Mouse (Mus musculus) kidney, adult 2 months (tissue): ENCODE measurements around the gene Hist2h4.

Experiments used
- CTCF ChIP-seq: fragments of 200-500 bp; conservative IDR thresholded peaks from 2 replicates; pipeline ENCODE4 v1.5.1; 2011; ENCODE audit warnings: low read depth, mild to moderate bottlenecking, control low read depth, low read length, moderate library complexity, mixed read lengths; ENCODE audit not compliant: insufficient read depth, insufficient read length
- POLR2A ChIP-seq: fragments of 200-500 bp; IDR thresholded peaks from one replicate; pipeline ENCODE4 v1.6.1; 2011; ENCODE audit warnings: low read depth, low read length, control low read depth

GRCm38 (mm10) chr3:96302076-96302475, 39.0 kb upstream of the Hist2h4 start:
- TF ChIP-seq POLR2A: no peak
- TF ChIP-seq CTCF: no peak
